Mouse (Mus musculus): Measurements from ENCODE around the gene Tmppe.

GRCm38 (mm10) chr9:114382936-114383710 lies 17.8 kb upstream of the Tmppe start:
- TF ChIP-seq POLR2A (IDR thresholded peaks at IDR 0.05; ENCODE audit: extremely low read depth, insufficient read depth, low read length) (no peak), CTCF (IDR thresholded peaks at IDR 0.05; ENCODE audit: low read depth, low read length) (no peak)

All from liver, adult 2 months (tissue).